Mouse (Mus musculus) forebrain, embryonic 11.5 days (tissue): Measurements from ENCODE around the gene Taf1c. TPM values are rescaled to one million over a fixed set of nuclear protein-coding genes. Genes with fewer than 3 reads are reported as not detected.

Experiments
- ATAC-seq: fragments of 200-750 bp; cut with Nextera tagmentation; replicated peaks from 2 replicates; pipeline ENCODE4 v1.8.0; 2017; ENCODE audit warnings: moderate TSS enrichment; ENCODE audit not compliant: low FRiP score
- DNase-seq: peaks from one replicate; pipeline ENCODE4 v3.0.0-alpha.2; 2017; ENCODE audit warnings: low spot score
- H3K27ac ChIP-seq: fragments of 300-500 bp; sonication (generic); 2 replicates; pipeline ENCODE4 v1.5.1; 2014; ENCODE audit warnings: low read depth, low read length
- H3K27me3 ChIP-seq: fragments of 300-500 bp; sonication (generic); 2 replicates; pipeline ENCODE4 v1.6.1; 2014; ENCODE audit warnings: mild to moderate bottlenecking, low read length, mixed read lengths; ENCODE audit not compliant: control insufficient read depth, insufficient read depth
- H3K36me3 ChIP-seq: fragments of 300-500 bp; sonication (generic); 2 replicates; pipeline ENCODE4 v1.6.1; 2014; ENCODE audit warnings: mild to moderate bottlenecking, low read length, moderate library complexity, mixed read lengths; ENCODE audit not compliant: control insufficient read depth, insufficient read depth
- H3K4me1 ChIP-seq: fragments of 300-500 bp; sonication (generic); replicated peaks from 2 replicates; pipeline ENCODE4 v1.6.1; 2014; ENCODE audit warnings: low read length, mixed read lengths; ENCODE audit not compliant: control insufficient read depth, insufficient read depth
- H3K4me2 ChIP-seq: fragments of 300-500 bp; sonication (generic); 2 replicates; pipeline ENCODE4 v1.6.1; 2014; ENCODE audit warnings: low read depth, mild to moderate bottlenecking, low read length, moderate library complexity, mixed read lengths; ENCODE audit not compliant: severe bottlenecking
- H3K4me3 ChIP-seq: fragments of 300-500 bp; sonication (generic); 2 replicates; pipeline ENCODE4 v1.5.1; 2014; ENCODE audit warnings: low read depth, low read length
- H3K9ac ChIP-seq: fragments of 300-500 bp; sonication (generic); 2 replicates; pipeline ENCODE4 v1.6.1; 2014; ENCODE audit warnings: low read length
- H3K9me3 ChIP-seq: fragments of 300-500 bp; sonication (generic); 2 replicates; pipeline ENCODE4 v1.6.1; 2016; ENCODE audit warnings: low read length, mixed read lengths; ENCODE audit not compliant: control insufficient read depth
- WGBS: fragments of 180-500 bp; shearing (Covaris S2); extraction: QIAGEN DNeasy Blood & Tissue Kit; methylation state at CpG from one replicate; pipeline ENCODE4 v1.1.7; 2014; 5-methylcytosine and 5-hydroxymethylcytosine counted together
- polyA plus RNA-seq: library from polyadenylated mRNA; unstranded; fragments of >200 nt; fragmentation: Nextera tagmentation; extraction: Ambion mirVana; gene quantifications from 2 replicates; pipeline ENCODE4 v1.2.1, GENCODE M21; 2014

Gene Taf1c
- polyA plus RNA-seq, 1 experiment from 2014 or later: 15.2 TPM

- Histone ChIP-seq H3K27me3 (no peaks in the 10 kb centered on the region), H3K4me2 (no peak overlapping the region), H3K36me3 (peaks cover 8% of the 10 kb centered on the region; the same call in 1 of the 2 replicates), H3K4me3 (no peak overlapping the region), H3K4me1 (no peaks in the 10 kb centered on the region), H3K9ac (no peak overlapping the region), H3K9me3 (no peaks in the 10 kb centered on the region), H3K27ac (no peak overlapping the region)
- WGBS: 86% methylated on average over 7 of the region's 7 CpGs
- no peak for ATAC-seq
- DNase-seq: no peak
Observed at GRCm38 (mm10) chr8:119548560-119549113, 56.4 kb downstream of the Taf1c start.

Other genes starting within 250 kb of the Taf1c start
- 12.0 and 13.5 TPM in 2 replicates for gene Mlycd, start 210.3 kb downstream of the Taf1c start, polyA plus RNA-seq
- gene Osgin1, start 171.1 kb downstream of the Taf1c start, polyA plus RNA-seq: 0.09 TPM in 1 of 2 replicates, not detected in the other
- gene Necab2, start 158.5 kb downstream of the Taf1c start, polyA plus RNA-seq: 15.3 and 18.3 TPM in 2 replicates
- 0.13 TPM in 1 of 2 replicates, not detected in the other for gene Slc38a8, start 103.5 kb downstream of the Taf1c start, polyA plus RNA-seq
- 98.0 and 98.2 TPM in 2 replicates for gene Mbtps1, start 46.5 kb downstream of the Taf1c start, polyA plus RNA-seq
- 78.7 and 89.0 TPM in 2 replicates for gene Hsdl1, start 30.0 kb downstream of the Taf1c start, polyA plus RNA-seq
- gene Dnaaf1, start 30.0 kb downstream of the Taf1c start, polyA plus RNA-seq: 0.16 TPM in 1 of 2 replicates, not detected in the other
- gene Adad2, start 7.5 kb upstream of the Taf1c start, polyA plus RNA-seq: not detected in 2 replicates
- gene Kcng4, start 30.5 kb upstream of the Taf1c start, polyA plus RNA-seq: 0.07 TPM in 1 of 2 replicates, not detected in the other
- gene Wfdc1, start 61.1 kb upstream of the Taf1c start, polyA plus RNA-seq: 0.63 TPM in 1 of 2 replicates, not detected in the other
- gene Atp2c2, start 94.8 kb upstream of the Taf1c start, polyA plus RNA-seq: 1.0 and 1.7 TPM in 2 replicates
- 12.6 and 13.4 TPM in 2 replicates for gene Tldc1, start 173.2 kb upstream of the Taf1c start, polyA plus RNA-seq
- 167 and 251 TPM in 2 replicates for gene Cotl1, start 235.3 kb upstream of the Taf1c start, polyA plus RNA-seq